Mouse (Mus musculus): ENCODE data around the gene Fam107b.

DNA sequence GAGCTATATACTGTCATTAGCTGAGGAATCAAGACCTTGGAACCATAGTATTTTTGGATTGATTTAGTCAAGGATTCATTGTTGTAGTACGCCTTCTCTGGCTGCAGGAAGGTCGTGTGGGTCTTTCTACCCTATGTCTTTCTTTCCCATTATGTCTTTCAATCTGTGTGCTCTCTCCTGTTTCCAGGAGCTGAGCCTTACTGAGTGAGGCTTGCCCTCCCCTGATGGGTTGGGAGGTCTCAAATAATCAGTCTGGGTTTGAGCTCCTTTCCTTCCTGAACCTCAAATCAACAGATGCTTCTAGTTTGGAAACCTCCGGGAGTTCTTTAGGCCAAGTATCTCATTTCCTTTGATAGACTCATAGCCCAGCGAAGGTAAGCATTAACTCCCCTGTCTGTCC, 119.9 kb downstream of the Fam107b start:
- TF ChIP-seq CTCF (IDR thresholded peaks at IDR 0.05; ENCODE audit: borderline replicate concordance, extremely low read depth, insufficient read depth, insufficient read length) (no peak), POLR2A (IDR thresholded peaks at IDR 0.05; ENCODE audit: borderline replicate concordance, extremely low read depth, insufficient read depth, insufficient read length, poor library complexity, severe bottlenecking) (no peak)
